Mouse (Mus musculus): Measurements from ENCODE around the gene Gm20425. TPM values are rescaled to one million over a fixed set of nuclear protein-coding genes. Genes with fewer than 3 reads are reported as not detected.
"Not testable (repeated sequence)": the region's sequence is repeated elsewhere in the genome, so short reads cannot be mapped to it uniquely, and the experiment has no call there.

The Gm20425 gene
- polyA plus RNA-seq, 1 experiment from 2014 or later, result 2.7 TPM

DNA sequence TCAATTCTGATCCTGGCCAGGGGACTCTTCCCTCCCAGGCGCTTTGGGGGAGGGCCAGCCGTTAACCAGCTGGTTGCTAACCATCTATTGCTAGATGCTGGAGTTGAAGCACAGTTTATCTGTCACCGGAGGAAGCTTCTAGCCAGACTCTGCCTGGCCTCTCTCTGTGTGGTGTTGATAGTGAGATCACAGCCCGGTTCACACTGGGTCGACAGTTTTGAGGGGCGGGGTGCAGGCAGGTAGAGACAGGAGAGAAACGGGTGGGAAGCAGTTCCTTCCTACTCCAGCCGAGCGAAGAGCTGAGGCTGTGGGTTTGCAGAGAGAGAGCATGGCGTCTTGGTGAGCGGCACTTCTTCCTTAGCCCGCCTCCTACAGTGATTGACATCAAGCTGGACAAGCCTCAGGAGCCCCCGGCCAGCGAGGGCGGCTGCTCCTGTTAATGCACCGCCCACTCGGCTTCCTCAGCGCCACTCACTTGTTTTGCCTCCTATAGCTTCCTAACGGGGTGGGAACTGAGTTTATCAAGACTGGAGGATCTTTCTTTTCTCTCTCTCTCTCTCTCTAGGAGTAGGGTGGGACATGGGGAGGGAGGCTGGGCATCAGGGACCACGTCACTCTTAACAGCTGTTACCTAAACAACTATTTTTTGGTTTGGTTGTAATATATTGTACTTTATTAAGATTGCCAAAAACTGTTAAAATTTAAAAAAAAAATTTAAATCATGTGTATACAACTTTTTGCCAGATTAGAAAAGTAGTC lies 49.1 kb downstream of the Gm20425 start:
- peaks cover 16% of the 10 kb centered on the region for H3K4me1 ChIP-seq
- H3K27me3 ChIP-seq, result no peaks in the 10 kb centered on the region
- WGBS, result 2% methylated on average over 20 of the region's 20 CpGs
- H3K27ac ChIP-seq, result peak overlapping the region; percentile 82
- H3K4me2 ChIP-seq, result peak overlapping the region; percentile 69
- no peaks in the 10 kb centered on the region for H3K36me3 ChIP-seq
- peak; percentile 78 for ATAC-seq (ENCODE audit: insufficient number of reproducible peaks, low FRiP score, low TSS enrichment, low read depth)
- H3K4me3 ChIP-seq, result peak overlapping the region; percentile 44
- peak overlapping the region; percentile 44; the same call in 1 of the 2 replicates for H3K9ac ChIP-seq
- H3K9me3 ChIP-seq, result no peaks in the 10 kb centered on the region

- 0 out of 2 replicates have a peak overlapping the region, but pooled peaks have one; percentile 82 for H3K27ac ChIP-seq
- peaks cover 16% of the 10 kb centered on the region for H3K4me1 ChIP-seq
- H3K9ac ChIP-seq, result no peak overlapping the region
- H3K4me2 ChIP-seq, result peak overlapping the region; percentile 69
- H3K4me3 ChIP-seq, result peak overlapping the region; percentile 44
- no peaks in the 10 kb centered on the region for H3K9me3 ChIP-seq
- H3K27me3 ChIP-seq, result no peaks in the 10 kb centered on the region
- peak; percentile 52; the same call in 1 of the 2 replicates for ATAC-seq (ENCODE audit: insufficient number of reproducible peaks, low FRiP score, low TSS enrichment, low read depth)
- 42% methylated on average over 3 of the region's 3 CpGs for WGBS
- no peaks in the 10 kb centered on the region for H3K36me3 ChIP-seq
These were observed 49.8 kb downstream of the Gm20425 start for GRCm38 (mm10) chr9:103180303-103180702.

DNA sequence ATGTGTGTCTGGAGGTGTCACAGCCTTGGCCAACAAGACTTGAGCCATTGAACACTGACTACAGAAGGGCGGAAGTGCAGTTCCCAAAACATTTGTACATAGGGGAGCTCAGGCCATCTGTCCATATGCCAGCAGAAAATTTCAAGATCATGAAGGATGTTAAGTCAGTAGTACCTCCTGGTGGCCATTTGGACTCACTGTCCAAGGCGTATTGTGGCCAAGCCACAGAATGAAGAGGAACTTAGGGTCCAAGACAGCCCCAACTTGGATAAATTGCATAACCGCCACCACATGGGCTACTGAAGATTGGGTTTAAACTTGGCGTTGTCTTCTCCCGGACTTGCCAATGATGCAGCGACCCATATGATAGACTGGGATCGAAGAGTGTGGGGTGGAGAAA lies 54.4 kb downstream of the Gm20425 start:
- no peaks in the 10 kb centered on the region for H3K27me3 ChIP-seq
- H3K4me1 ChIP-seq, result peaks cover 10% of the 10 kb centered on the region
- H3K4me2 ChIP-seq, result no peak overlapping the region
- H3K27ac ChIP-seq, result no peak overlapping the region
- no peak overlapping the region for H3K9ac ChIP-seq
- no peak overlapping the region for H3K4me3 ChIP-seq
- H3K9me3 ChIP-seq, result no peaks in the 10 kb centered on the region
- no peaks in the 10 kb centered on the region for H3K36me3 ChIP-seq
- WGBS, result 94% methylated on average over 7 of the region's 7 CpGs
- ATAC-seq (ENCODE audit: insufficient number of reproducible peaks, low FRiP score, low TSS enrichment, low read depth), result no peak

DNA sequence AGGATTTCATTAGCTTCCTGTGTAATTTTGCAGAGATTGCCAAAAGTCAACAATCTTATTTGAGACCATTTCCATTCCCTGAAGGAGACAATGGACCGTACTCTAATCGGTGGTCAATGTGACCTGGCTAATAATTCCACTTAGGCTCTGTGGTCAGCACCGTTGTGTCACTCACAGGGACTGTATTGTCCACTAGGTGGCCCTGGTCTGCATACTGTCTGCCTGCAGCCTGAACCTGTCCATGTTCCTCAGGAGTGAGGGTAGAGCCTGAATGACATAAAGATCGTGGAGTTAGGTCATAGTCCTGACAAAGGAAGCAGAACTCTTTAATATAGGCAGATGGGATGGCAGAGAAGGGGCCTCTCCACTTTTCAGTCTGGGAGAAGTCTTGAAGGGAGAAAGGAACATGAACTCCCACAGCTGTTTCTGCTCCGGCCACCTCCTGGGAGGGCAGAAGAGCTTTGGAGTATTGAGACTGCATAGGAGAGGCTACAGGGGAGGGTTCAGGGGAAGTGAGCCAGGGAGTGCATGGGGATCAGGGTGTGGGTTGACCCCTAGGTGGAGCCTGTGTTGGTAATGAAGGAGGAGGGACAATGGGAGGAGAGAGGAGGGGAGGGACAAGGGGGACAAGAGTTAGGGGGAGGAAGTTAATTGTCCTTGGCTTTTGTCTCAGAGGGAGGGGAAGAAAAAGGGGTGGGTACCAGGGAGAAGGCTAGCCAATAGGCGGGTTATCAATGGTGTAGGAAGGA lies 55.2 kb downstream of the Gm20425 start:
- H3K4me2 ChIP-seq, result no peak overlapping the region
- H3K36me3 ChIP-seq, result no peaks in the 10 kb centered on the region
- no peak overlapping the region for H3K27ac ChIP-seq
- no peaks in the 10 kb centered on the region for H3K9me3 ChIP-seq
- no peak overlapping the region for H3K9ac ChIP-seq
- no peak overlapping the region for H3K4me3 ChIP-seq
- ATAC-seq (ENCODE audit: insufficient number of reproducible peaks, low FRiP score, low TSS enrichment, low read depth), result no peak
- WGBS, result 54% methylated on average over 6 of the region's 6 CpGs
- 0 out of 2 replicates have a peak, but pooled peaks cover 3% of the 10 kb centered on the region for H3K4me1 ChIP-seq
- H3K27me3 ChIP-seq, result no peaks in the 10 kb centered on the region

DNA sequence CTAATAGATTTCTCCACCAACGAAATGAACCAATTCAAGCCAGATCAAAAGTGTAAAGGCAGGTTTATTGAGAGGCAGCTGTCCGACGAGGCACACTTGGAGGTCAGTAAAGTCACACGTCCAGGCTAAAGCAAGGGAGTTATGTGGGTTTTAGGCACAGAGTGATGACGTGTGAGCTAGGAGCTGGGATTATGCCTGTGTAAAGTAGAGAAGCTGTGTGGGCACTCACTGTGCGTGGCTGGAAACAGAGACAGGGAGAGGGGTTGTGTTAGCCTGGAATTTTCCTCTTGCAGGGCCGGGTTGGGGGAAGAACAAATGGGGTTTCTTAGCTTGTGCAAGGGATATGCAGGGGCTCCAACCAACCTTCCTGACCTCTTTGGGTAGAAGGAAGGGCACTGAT lies 61.3 kb downstream of the Gm20425 start:
- Histone ChIP-seq H3K4me2 (no peak overlapping the region), H3K4me1 (no peaks in the 10 kb centered on the region), H3K36me3 (no peaks in the 10 kb centered on the region), H3K9me3 (no peaks in the 10 kb centered on the region), H3K27me3 (no peaks in the 10 kb centered on the region), H3K27ac (no peak overlapping the region), H3K9ac (no peak overlapping the region), H3K4me3 (no peak overlapping the region)
- WGBS, result 42% methylated on average over 7 of the region's 7 CpGs
- no peak for ATAC-seq (ENCODE audit: insufficient number of reproducible peaks, low FRiP score, low TSS enrichment, low read depth)

GRCm38 (mm10) chr9:103168046-103168445 lies 62.1 kb downstream of the Gm20425 start:
- no peak overlapping the region for H3K9ac ChIP-seq
- no peak overlapping the region for H3K4me2 ChIP-seq
- no peak overlapping the region for H3K4me3 ChIP-seq
- WGBS, result 84% methylated on average over 6 of the region's 6 CpGs
- H3K4me1 ChIP-seq, result no peaks in the 10 kb centered on the region
- H3K27me3 ChIP-seq, result no peaks in the 10 kb centered on the region
- no peak overlapping the region for H3K27ac ChIP-seq
- no peaks in the 10 kb centered on the region for H3K9me3 ChIP-seq
- no peak for ATAC-seq (ENCODE audit: insufficient number of reproducible peaks, low FRiP score, low TSS enrichment, low read depth)
- no peaks in the 10 kb centered on the region for H3K36me3 ChIP-seq

DNA sequence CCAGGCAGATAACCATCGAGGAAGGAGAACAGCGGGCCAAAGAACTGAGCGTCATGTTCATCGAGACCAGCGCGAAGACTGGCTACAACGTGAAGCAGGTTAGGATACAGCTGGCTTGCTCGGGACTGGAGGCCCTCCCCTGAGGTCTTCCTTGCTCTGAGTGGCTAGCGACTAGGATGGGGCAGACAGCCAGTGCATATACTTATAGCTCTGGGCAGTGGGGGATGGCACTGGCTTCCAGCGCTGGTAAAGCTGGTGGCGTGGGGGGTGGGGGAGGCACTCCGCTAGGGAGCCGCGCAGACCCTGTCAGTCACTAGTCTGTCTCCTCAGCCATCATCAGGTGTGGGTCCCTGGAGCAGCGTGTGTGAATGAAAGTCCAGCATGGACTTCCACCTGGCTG lies 66.3 kb downstream of the Gm20425 start:
- Histone ChIP-seq H3K4me1 (no peaks in the 10 kb centered on the region), H3K4me2 (no peak overlapping the region), H3K9me3 (no peaks in the 10 kb centered on the region), H3K36me3 (no peaks in the 10 kb centered on the region), H3K9ac (no peak overlapping the region), H3K27me3 (no peaks in the 10 kb centered on the region), H3K27ac (no peak overlapping the region), H3K4me3 (no peak overlapping the region)
- no peak for ATAC-seq (ENCODE audit: insufficient number of reproducible peaks, low FRiP score, low TSS enrichment, low read depth)
- WGBS, result 74% methylated on average over 15 of the region's 15 CpGs

DNA sequence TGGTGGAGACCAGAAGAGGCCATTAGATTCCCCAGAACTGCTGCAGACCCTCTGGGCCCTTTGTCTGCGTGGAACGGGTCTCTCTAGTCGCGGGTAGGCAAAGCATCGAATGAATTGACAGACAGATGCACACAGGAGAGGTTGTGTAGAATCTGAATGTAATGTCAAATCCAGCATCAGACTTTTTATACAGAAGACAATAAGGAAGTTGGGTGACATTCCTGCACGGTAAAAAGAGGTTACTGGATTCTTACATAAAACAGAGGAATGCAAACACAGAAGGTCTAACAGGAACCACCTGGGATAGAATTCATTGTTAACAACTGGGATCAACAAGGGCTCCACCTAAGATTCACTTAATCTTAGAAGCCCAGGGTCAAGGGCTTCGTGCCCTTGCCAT lies 74.9 kb downstream of the Gm20425 start:
- H3K4me2 ChIP-seq; H3K9me3 ChIP-seq; H3K4me1 ChIP-seq; H3K4me3 ChIP-seq; H3K36me3 ChIP-seq; ATAC-seq (ENCODE audit: insufficient number of reproducible peaks, low FRiP score, low TSS enrichment, low read depth); H3K27me3 ChIP-seq; H3K9ac ChIP-seq; H3K27ac ChIP-seq: not testable (repeated sequence)
- WGBS, result 82% methylated on average over 7 of the region's 7 CpGs

DNA sequence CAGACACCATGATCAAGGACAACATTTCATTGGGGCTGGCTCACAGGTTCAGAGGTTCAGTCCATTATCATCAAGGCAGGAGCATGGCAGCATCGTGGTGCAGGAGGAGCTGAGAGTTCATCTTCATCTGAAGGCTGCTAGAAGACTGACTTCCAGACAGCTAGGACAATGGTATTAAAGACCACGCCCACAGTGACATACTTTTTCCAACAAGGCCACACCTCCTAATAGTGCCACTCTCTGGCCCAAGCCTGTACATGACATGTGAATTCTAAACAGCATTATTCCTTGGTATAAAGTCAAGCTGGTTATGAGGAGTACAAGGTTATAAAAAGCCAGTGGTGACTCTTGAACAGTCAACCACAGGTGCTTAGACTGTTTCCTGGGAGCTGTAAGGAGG lies 75.5 kb downstream of the Gm20425 start:
- H3K4me3 ChIP-seq, result no peak overlapping the region
- H3K9ac ChIP-seq, result no peak overlapping the region
- no peaks in the 10 kb centered on the region for H3K27me3 ChIP-seq
- H3K9me3 ChIP-seq, result no peaks in the 10 kb centered on the region
- no peak for ATAC-seq (ENCODE audit: insufficient number of reproducible peaks, low FRiP score, low TSS enrichment, low read depth)
- no peaks in the 10 kb centered on the region for H3K4me1 ChIP-seq
- H3K27ac ChIP-seq, result no peak overlapping the region
- WGBS, result 73% methylated on average over 2 of the region's 2 CpGs
- no peak overlapping the region for H3K4me2 ChIP-seq
- no peaks in the 10 kb centered on the region for H3K36me3 ChIP-seq

GRCm38 (mm10) chr9:103153286-103153685 lies 76.8 kb downstream of the Gm20425 start:
- H3K36me3 ChIP-seq, result no peaks in the 10 kb centered on the region
- H3K27me3 ChIP-seq, result no peaks in the 10 kb centered on the region
- no peak overlapping the region for H3K4me3 ChIP-seq
- H3K9ac ChIP-seq, result no peak overlapping the region
- H3K4me1 ChIP-seq, result no peaks in the 10 kb centered on the region
- no peak for ATAC-seq (ENCODE audit: insufficient number of reproducible peaks, low FRiP score, low TSS enrichment, low read depth)
- H3K9me3 ChIP-seq, result no peaks in the 10 kb centered on the region
- no peak overlapping the region for H3K27ac ChIP-seq
- H3K4me2 ChIP-seq, result no peak overlapping the region
- WGBS, result 69% methylated on average over 5 of the region's 5 CpGs

DNA sequence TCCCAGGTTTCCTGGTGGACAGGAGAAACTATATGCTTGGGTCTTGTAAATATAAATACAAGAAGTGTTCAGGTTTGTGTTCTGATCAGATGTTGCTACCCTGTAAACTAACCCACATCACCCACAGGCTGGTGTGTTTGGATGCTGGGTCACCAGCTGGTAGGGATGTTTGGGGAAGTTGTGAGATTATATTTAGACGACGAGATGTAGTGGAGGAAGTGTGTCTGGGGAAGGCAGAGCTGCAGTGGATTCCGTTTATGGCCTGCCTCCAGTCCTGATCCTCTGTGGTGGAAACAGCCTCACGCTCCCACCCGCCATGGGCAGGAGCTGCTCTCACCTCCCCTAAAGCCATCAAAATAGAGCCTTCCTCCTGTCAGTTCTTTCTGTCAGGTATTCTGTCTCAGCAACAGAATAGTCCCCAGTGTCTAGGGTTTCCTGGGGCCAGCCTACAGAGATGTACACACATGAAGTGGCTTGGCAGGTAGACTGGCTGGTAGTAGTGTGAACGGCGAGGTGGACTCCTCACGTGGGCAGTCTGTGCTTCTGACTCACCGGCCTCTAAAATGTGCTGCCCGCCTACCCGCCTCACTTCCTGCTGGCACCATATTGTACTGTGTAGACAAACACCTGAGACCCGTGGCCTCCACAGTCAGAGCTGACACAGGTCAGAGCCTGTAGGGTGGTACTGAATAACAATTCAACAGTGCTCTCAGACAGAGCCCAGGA lies 80.9 kb downstream of the Gm20425 start:
- no peak overlapping the region for H3K4me2 ChIP-seq
- H3K9me3 ChIP-seq, result no peaks in the 10 kb centered on the region
- H3K27ac ChIP-seq, result no peak overlapping the region
- no peak overlapping the region for H3K9ac ChIP-seq
- no peak for ATAC-seq (ENCODE audit: insufficient number of reproducible peaks, low FRiP score, low TSS enrichment, low read depth)
- no peak overlapping the region for H3K4me3 ChIP-seq
- H3K27me3 ChIP-seq, result no peaks in the 10 kb centered on the region
- H3K36me3 ChIP-seq, result no peaks in the 10 kb centered on the region
- H3K4me1 ChIP-seq, result 0 out of 2 replicates have a peak, but pooled peaks cover 4% of the 10 kb centered on the region
- WGBS, result 76% methylated on average over 12 of the region's 12 CpGs

- Histone ChIP-seq H3K4me3 (no peak overlapping the region), H3K9ac (no peak overlapping the region), H3K27me3 (no peaks in the 10 kb centered on the region), H3K27ac (no peak overlapping the region), H3K36me3 (no peaks in the 10 kb centered on the region), H3K9me3 (no peaks in the 10 kb centered on the region), H3K4me2 (no peak overlapping the region), H3K4me1 (0 out of 2 replicates have a peak, but pooled peaks cover 4% of the 10 kb centered on the region)
- ATAC-seq (ENCODE audit: insufficient number of reproducible peaks, low FRiP score, low TSS enrichment, low read depth), result no peak
- 69% methylated on average over 13 of the region's 13 CpGs for WGBS
These were observed 83.0 kb downstream of the Gm20425 start for GRCm38 (mm10) chr9:103147103-103147502.
